Mouse (Mus musculus): ENCODE data around the gene Hps6. TPM values are rescaled to one million over a fixed set of nuclear protein-coding genes. Genes with fewer than 3 reads are reported as not detected.

Gene Hps6
- polyA plus RNA-seq, 1 experiment from 2014 or later, result 3.7 TPM

GRCm38 (mm10) chr19:45997365-45997764 lies 5.9 kb upstream of the Hps6 start:
- DNase-seq (ENCODE audit: low spot score) (no peak), ATAC-seq (replicated peaks; ENCODE audit: low FRiP score) (no peak)

GRCm38 (mm10) chr19:45997785-45998693 lies 5.3 kb upstream of the Hps6 start, which contains the start of gene Armh3:
Gene Armh3, minus strand, starts transcription at chr19:45998488.
- ATAC-seq (replicated peaks; ENCODE audit: low FRiP score), result peak; percentile 93

More at GRCm38 (mm10) chr19:45997365-45997764, 5.9 kb upstream of the Hps6 start:
- H3K27ac ChIP-seq (ENCODE audit: low read depth, low read length), result no peak overlapping the region
- peak overlapping the region; percentile 74 for H3K4me2 ChIP-seq (ENCODE audit: low read depth, low read length, severe bottlenecking)
- no peaks in the 10 kb centered on the region for H3K27me3 ChIP-seq (ENCODE audit: control insufficient read depth, insufficient read depth, low read length)
- H3K9ac ChIP-seq (ENCODE audit: low read length), result peak overlapping the region; percentile 87
- WGBS, result 67% methylated on average over 5 of the region's 5 CpGs
- H3K4me3 ChIP-seq (ENCODE audit: low read depth, low read length), result peak overlapping the region; percentile 80
- H3K4me1 ChIP-seq (replicated peaks; ENCODE audit: control insufficient read depth, insufficient read depth, low read length), result peaks cover 3% of the 10 kb centered on the region; the same call in 1 of the 2 replicates
- no peaks in the 10 kb centered on the region for H3K9me3 ChIP-seq (ENCODE audit: control insufficient read depth, low read length)
- H3K36me3 ChIP-seq (ENCODE audit: control insufficient read depth, insufficient read depth, low read length), result no peaks in the 10 kb centered on the region

GRCm38 (mm10) chr19:45998694-45999217 lies 4.6 kb upstream of the Hps6 start:
- Histone ChIP-seq H3K27me3 (ENCODE audit: control insufficient read depth, insufficient read depth, low read length) (no peaks in the 10 kb centered on the region), H3K4me2 (ENCODE audit: low read depth, low read length, severe bottlenecking) (peak overlapping the region; percentile 74), H3K36me3 (ENCODE audit: control insufficient read depth, insufficient read depth, low read length) (no peaks in the 10 kb centered on the region), H3K27ac (ENCODE audit: low read depth, low read length) (no peak overlapping the region), H3K9ac (ENCODE audit: low read length) (peak overlapping the region; percentile 87), H3K4me1 (replicated peaks; ENCODE audit: control insufficient read depth, insufficient read depth, low read length) (peaks cover 8% of the 10 kb centered on the region; the same call in 1 of the 2 replicates), H3K4me3 (ENCODE audit: low read depth, low read length) (peak overlapping the region; percentile 80), H3K9me3 (ENCODE audit: control insufficient read depth, low read length) (no peaks in the 10 kb centered on the region)
- WGBS, result 15% methylated on average over 8 of the region's 8 CpGs
- ATAC-seq (replicated peaks; ENCODE audit: low FRiP score) (peak; percentile 55; the same call in 1 of the 2 replicates), DNase-seq (ENCODE audit: low spot score) (no peak)

More at GRCm38 (mm10) chr19:45997785-45998693, 5.3 kb upstream of the Hps6 start, which contains the start of gene Armh3:
- no peaks in the 10 kb centered on the region for H3K36me3 ChIP-seq (ENCODE audit: control insufficient read depth, insufficient read depth, low read length)
- H3K9me3 ChIP-seq (ENCODE audit: control insufficient read depth, low read length), result no peaks in the 10 kb centered on the region
- peak within 1 kb of the TSS; percentile 80 for H3K27ac ChIP-seq (ENCODE audit: low read depth, low read length)
- H3K4me2 ChIP-seq (ENCODE audit: low read depth, low read length, severe bottlenecking), result peak within 1 kb of the TSS; percentile 74
- H3K4me1 ChIP-seq (replicated peaks; ENCODE audit: control insufficient read depth, insufficient read depth, low read length), result peaks cover 3% of the 10 kb centered on the region; the same call in 1 of the 2 replicates
- H3K9ac ChIP-seq (ENCODE audit: low read length), result peak within 1 kb of the TSS; percentile 87
- H3K27me3 ChIP-seq (ENCODE audit: control insufficient read depth, insufficient read depth, low read length), result no peaks in the 10 kb centered on the region
- peak within 1 kb of the TSS; percentile 80 for H3K4me3 ChIP-seq (ENCODE audit: low read depth, low read length)
- 2% methylated on average over 74 of the region's 76 CpGs for WGBS
- DNase-seq (ENCODE audit: low spot score), result peak; percentile 96

GRCm38 (mm10) chr19:45999378-45999777 lies 3.9 kb upstream of the Hps6 start:
- Histone ChIP-seq H3K27ac (ENCODE audit: low read depth, low read length) (no peak overlapping the region), H3K36me3 (ENCODE audit: control insufficient read depth, insufficient read depth, low read length) (no peaks in the 10 kb centered on the region), H3K4me3 (ENCODE audit: low read depth, low read length) (no peak overlapping the region), H3K27me3 (ENCODE audit: control insufficient read depth, insufficient read depth, low read length) (peaks cover 4% of the 10 kb centered on the region; the same call in 1 of the 2 replicates), H3K4me2 (ENCODE audit: low read depth, low read length, severe bottlenecking) (no peak overlapping the region), H3K9ac (ENCODE audit: low read length) (no peak overlapping the region), H3K9me3 (ENCODE audit: control insufficient read depth, low read length) (no peaks in the 10 kb centered on the region), H3K4me1 (replicated peaks; ENCODE audit: control insufficient read depth, insufficient read depth, low read length) (peaks cover 11% of the 10 kb centered on the region; the same call in 1 of the 2 replicates)
- ATAC-seq (replicated peaks; ENCODE audit: low FRiP score) (no peak), DNase-seq (ENCODE audit: low spot score) (no peak)
- 57% methylated on average over 1 of the region's 1 CpGs for WGBS

- no peaks in the 10 kb centered on the region for H3K36me3 ChIP-seq (ENCODE audit: control insufficient read depth, insufficient read depth, low read length)
- no peak overlapping the region for H3K4me2 ChIP-seq (ENCODE audit: low read depth, low read length, severe bottlenecking)
- H3K4me1 ChIP-seq (replicated peaks; ENCODE audit: control insufficient read depth, insufficient read depth, low read length), result peaks cover 11% of the 10 kb centered on the region; the same call in 1 of the 2 replicates
- ATAC-seq (replicated peaks; ENCODE audit: low FRiP score) (no peak), DNase-seq (ENCODE audit: low spot score) (no peak)
- H3K27ac ChIP-seq (ENCODE audit: low read depth, low read length), result no peak overlapping the region
- no peak overlapping the region for H3K9ac ChIP-seq (ENCODE audit: low read length)
- no peaks in the 10 kb centered on the region for H3K9me3 ChIP-seq (ENCODE audit: control insufficient read depth, low read length)
- peaks cover 5% of the 10 kb centered on the region; the same call in 1 of the 2 replicates for H3K27me3 ChIP-seq (ENCODE audit: control insufficient read depth, insufficient read depth, low read length)
- H3K4me3 ChIP-seq (ENCODE audit: low read depth, low read length), result no peak overlapping the region
- WGBS, result 82% methylated on average over 9 of the region's 9 CpGs
Observed at GRCm38 (mm10) chr19:46002279-46002678, 1.0 kb upstream of the Hps6 start.

- WGBS, result 68% methylated on average over 17 of the region's 17 CpGs
- H3K27ac ChIP-seq (ENCODE audit: low read depth, low read length), result no peak overlapping the region
- DNase-seq (ENCODE audit: low spot score), result no peak
- H3K4me1 ChIP-seq (replicated peaks; ENCODE audit: control insufficient read depth, insufficient read depth, low read length), result peaks cover 9% of the 10 kb centered on the region; the same call in 1 of the 2 replicates
- peaks cover 5% of the 10 kb centered on the region; the same call in 1 of the 2 replicates for H3K27me3 ChIP-seq (ENCODE audit: control insufficient read depth, insufficient read depth, low read length)
- no peaks in the 10 kb centered on the region for H3K9me3 ChIP-seq (ENCODE audit: control insufficient read depth, low read length)
- no peak for ATAC-seq (replicated peaks; ENCODE audit: low FRiP score)
- no peak overlapping the region for H3K4me3 ChIP-seq (ENCODE audit: low read depth, low read length)
- no peak overlapping the region for H3K4me2 ChIP-seq (ENCODE audit: low read depth, low read length, severe bottlenecking)
- H3K36me3 ChIP-seq (ENCODE audit: control insufficient read depth, insufficient read depth, low read length), result no peaks in the 10 kb centered on the region
- H3K9ac ChIP-seq (ENCODE audit: low read length), result no peak overlapping the region
Observed at GRCm38 (mm10) chr19:46004814-46005466, 1.6 kb downstream of the Hps6 start.

GRCm38 (mm10) chr19:46005680-46006079 lies 2.4 kb downstream of the Hps6 start:
- H3K9me3 ChIP-seq (ENCODE audit: control insufficient read depth, low read length), result no peaks in the 10 kb centered on the region
- peaks cover 9% of the 10 kb centered on the region; the same call in 1 of the 2 replicates for H3K4me1 ChIP-seq (replicated peaks; ENCODE audit: control insufficient read depth, insufficient read depth, low read length)
- H3K4me2 ChIP-seq (ENCODE audit: low read depth, low read length, severe bottlenecking), result no peak overlapping the region
- no peaks in the 10 kb centered on the region for H3K36me3 ChIP-seq (ENCODE audit: control insufficient read depth, insufficient read depth, low read length)
- no peak overlapping the region for H3K4me3 ChIP-seq (ENCODE audit: low read depth, low read length)
- ATAC-seq (replicated peaks; ENCODE audit: low FRiP score), result no peak
- no peak overlapping the region for H3K9ac ChIP-seq (ENCODE audit: low read length)
- DNase-seq (ENCODE audit: low spot score), result no peak
- H3K27ac ChIP-seq (ENCODE audit: low read depth, low read length), result no peak overlapping the region
- H3K27me3 ChIP-seq (ENCODE audit: control insufficient read depth, insufficient read depth, low read length), result peaks cover 5% of the 10 kb centered on the region; the same call in 1 of the 2 replicates
- WGBS, result 76% methylated on average over 7 of the region's 7 CpGs

GRCm38 (mm10) chr19:46014572-46015178 lies 11.4 kb downstream of the Hps6 start:
- 41% methylated on average over 12 of the region's 12 CpGs for WGBS
- Histone ChIP-seq H3K4me3 (ENCODE audit: low read depth, low read length) (no peak overlapping the region), H3K27me3 (ENCODE audit: control insufficient read depth, insufficient read depth, low read length) (no peaks in the 10 kb centered on the region), H3K27ac (ENCODE audit: low read depth, low read length) (no peak overlapping the region), H3K4me1 (replicated peaks; ENCODE audit: control insufficient read depth, insufficient read depth, low read length) (no peaks in the 10 kb centered on the region), H3K4me2 (ENCODE audit: low read depth, low read length, severe bottlenecking) (no peak overlapping the region), H3K9ac (ENCODE audit: low read length) (no peak overlapping the region), H3K9me3 (ENCODE audit: control insufficient read depth, low read length) (peaks cover 3% of the 10 kb centered on the region; the same call in 1 of the 2 replicates), H3K36me3 (ENCODE audit: control insufficient read depth, insufficient read depth, low read length) (no peaks in the 10 kb centered on the region)
- DNase-seq (ENCODE audit: low spot score) (peak; percentile 92), ATAC-seq (replicated peaks; ENCODE audit: low FRiP score) (peak; percentile 58; the same call in 1 of the 2 replicates)

Data from forebrain, embryonic 11.5 days (tissue).